Mouse (Mus musculus) lung, postnatal 0 days (tissue): ENCODE results near the gene Natd1.

ENCODE experiments used
- CTCF ChIP-seq: IDR thresholded peaks from 2 replicates; pipeline ENCODE4 v1.5.1; 2016; ENCODE audit warnings: antibody characterized with exemption, mild to moderate bottlenecking
- EP300 ChIP-seq: IDR thresholded peaks from 2 replicates; pipeline ENCODE4 v1.6.1; 2016; ENCODE audit warnings: antibody characterized with exemption, mild to moderate bottlenecking, control low read depth

DNA sequence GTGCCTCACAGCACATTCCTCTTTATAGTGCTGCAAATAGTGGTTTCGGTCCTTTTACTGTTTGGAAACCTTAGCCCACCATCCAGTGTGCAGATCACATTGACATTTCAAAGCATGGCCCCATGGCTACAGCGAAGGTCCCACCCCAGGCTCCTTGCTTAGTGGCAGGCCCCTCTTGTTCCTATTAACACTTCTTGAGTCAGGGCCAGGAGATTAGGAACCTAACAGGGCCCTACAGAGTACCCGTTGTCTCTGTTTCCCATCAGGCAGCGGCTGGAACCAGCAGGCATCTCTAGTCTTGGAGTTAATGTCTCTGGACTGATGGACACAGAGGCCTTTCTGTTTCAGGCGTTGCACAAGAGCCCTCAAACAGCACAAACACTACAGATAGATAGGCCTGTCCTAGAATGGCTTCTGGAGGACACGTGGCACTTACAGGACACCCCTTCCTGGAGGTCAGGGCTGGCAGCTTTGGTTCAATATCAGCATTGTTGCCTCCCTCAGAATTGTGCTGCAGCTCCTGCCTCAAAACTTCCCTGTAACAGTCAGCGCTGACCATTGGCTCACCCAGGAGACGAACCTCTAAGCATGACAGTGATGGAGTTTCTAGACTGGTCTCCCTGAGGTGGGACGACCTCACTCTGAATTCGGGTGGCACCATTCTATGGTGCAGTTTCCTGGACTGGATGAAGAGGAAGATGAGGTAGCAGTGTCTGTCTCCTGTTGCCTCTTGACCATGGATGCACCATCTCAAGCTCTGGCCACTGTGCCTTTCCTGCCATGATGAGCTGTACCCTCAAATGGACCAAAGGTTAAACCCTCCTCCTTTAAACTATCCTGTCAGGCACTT, 39.9 kb upstream of the Natd1 start:
- TF ChIP-seq CTCF = no peak
- no peak for TF ChIP-seq EP300
